In the genomic region with DNA sequence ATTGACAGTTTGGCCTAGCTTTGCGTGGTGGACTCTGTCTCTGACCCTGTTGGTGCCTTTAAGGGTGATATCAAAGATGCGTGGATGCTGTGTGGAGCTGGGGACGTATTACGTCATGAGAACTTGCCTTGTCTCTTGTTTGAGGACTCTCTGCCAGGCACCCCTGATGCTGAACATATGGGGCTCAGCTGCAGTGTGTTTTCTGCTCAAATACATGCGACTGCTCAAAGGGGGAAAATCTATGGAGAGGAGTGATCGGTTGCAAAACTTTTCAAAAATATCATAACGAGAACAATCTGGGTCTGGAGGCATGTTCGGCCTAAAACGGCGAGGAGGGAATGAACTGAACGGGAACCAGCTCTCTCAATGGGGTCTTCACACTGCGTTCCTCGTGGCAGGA, we compare ENCODE assay signal across 30 mouse cellular contexts.
DNase-seq lines count a peak whose midpoint lies in the region; ATAC-seq lines count a peak whose summit lies in the region.
"Had no signal": no experiment of that assay in that cellular context is flagged by ENCODE, and none has a peak within 500 bp of the region (broad histone marks: within the 10 kb centered on the region; RNA-seq: fewer than 3 reads in every experiment).

No protein-coding gene starts in this region.

- no peaks in the 10 kb centered on the region for H3K4me1 ChIP-seq in forebrain, embryonic 13.5 days
- H3K4me1 ChIP-seq in forebrain, embryonic 11.5 days (replicated peaks; ENCODE audit: control insufficient read depth, insufficient read depth, low read length), result no peaks in the 10 kb centered on the region
- no peaks in the 10 kb centered on the region for H3K4me1 ChIP-seq in embryonic facial prominence, embryonic 12.5 days
- H3K4me1 ChIP-seq: forebrain, embryonic 12.5 days; heart, embryonic 13.5 days; hindbrain, embryonic 10.5 days; hindbrain, embryonic 15.5 days; lung, embryonic 15.5 days; midbrain, embryonic 12.5 days; neural tube, embryonic 15.5 days had no signal

- WGBS in forebrain, embryonic 13.5 days, result 87% methylated on average over 13 of the region's 13 CpGs
- 86% methylated on average over 13 of the region's 13 CpGs for WGBS in forebrain, embryonic 11.5 days
- WGBS in embryonic facial prominence, embryonic 12.5 days, result 57% methylated on average over 13 of the region's 13 CpGs

- H3K27me3 ChIP-seq in forebrain, embryonic 13.5 days, result no peaks in the 10 kb centered on the region
- no peaks in the 10 kb centered on the region for H3K27me3 ChIP-seq in forebrain, embryonic 11.5 days (ENCODE audit: control insufficient read depth, insufficient read depth, low read length)
- no peaks in the 10 kb centered on the region for H3K27me3 ChIP-seq in embryonic facial prominence, embryonic 12.5 days
- H3K27me3 ChIP-seq: forebrain, embryonic 12.5 days; heart, embryonic 13.5 days; hindbrain, embryonic 15.5 days; kidney, embryonic 15.5 days; lung, embryonic 15.5 days; midbrain, embryonic 12.5 days; neural tube, embryonic 15.5 days had no signal

- no peak overlapping the region for H3K4me3 ChIP-seq in forebrain, embryonic 13.5 days
- no peak overlapping the region for H3K4me3 ChIP-seq in forebrain, embryonic 11.5 days (ENCODE audit: low read depth, low read length)
- H3K4me3 ChIP-seq in embryonic facial prominence, embryonic 12.5 days, result no peak overlapping the region
- H3K4me3 ChIP-seq: forebrain, embryonic 12.5 days; heart, embryonic 13.5 days; hindbrain, embryonic 10.5 days; hindbrain, embryonic 15.5 days; kidney, embryonic 15.5 days; lung, embryonic 15.5 days; midbrain, embryonic 12.5 days; neural tube, embryonic 15.5 days had no signal

- ATAC-seq in forebrain, embryonic 13.5 days, result 0 out of 2 replicates have a peak, but pooled peaks have one; percentile 16
- ATAC-seq in forebrain, embryonic 11.5 days (replicated peaks; ENCODE audit: low FRiP score), result no peak
- no peak for ATAC-seq in embryonic facial prominence, embryonic 12.5 days (ENCODE audit: insufficient number of reproducible peaks, insufficient read depth, low FRiP score, low TSS enrichment)
- no peak for ATAC-seq in erythroid progenitor cell, adult 5-6 weeks (replicated peaks; ENCODE audit: low FRiP score, poor library complexity, severe bottlenecking)
- ATAC-seq: inflammation-experienced regulatory T-cells, adult 6 months had no signal

- H3K9me3 ChIP-seq in forebrain, embryonic 13.5 days (replicated peaks), result no peaks in the 10 kb centered on the region
- H3K9me3 ChIP-seq in forebrain, embryonic 11.5 days (ENCODE audit: control insufficient read depth, low read length), result no peaks in the 10 kb centered on the region
- no peaks in the 10 kb centered on the region for H3K9me3 ChIP-seq in embryonic facial prominence, embryonic 12.5 days
- H3K9me3 ChIP-seq: forebrain, embryonic 12.5 days; hindbrain, embryonic 10.5 days; hindbrain, embryonic 15.5 days; kidney, embryonic 15.5 days; lung, embryonic 15.5 days; midbrain, embryonic 12.5 days; neural tube, embryonic 15.5 days had no signal

- H3K27ac ChIP-seq in forebrain, embryonic 13.5 days, result no peak overlapping the region
- H3K27ac ChIP-seq in forebrain, embryonic 11.5 days (ENCODE audit: low read depth, low read length), result no peak overlapping the region
- peak overlapping the region; percentile 46; the same call in 1 of the 2 replicates for H3K27ac ChIP-seq in embryonic facial prominence, embryonic 12.5 days
- H3K27ac ChIP-seq: forebrain, embryonic 12.5 days; heart, embryonic 13.5 days; hindbrain, embryonic 10.5 days; hindbrain, embryonic 15.5 days; kidney, embryonic 15.5 days; lung, embryonic 15.5 days; midbrain, embryonic 12.5 days; neural tube, embryonic 15.5 days had no signal

- H3K9ac ChIP-seq in forebrain, embryonic 13.5 days, result no peak overlapping the region
- H3K9ac ChIP-seq in forebrain, embryonic 11.5 days (ENCODE audit: low read length), result no peak overlapping the region
- H3K9ac ChIP-seq in embryonic facial prominence, embryonic 12.5 days, result no peak overlapping the region
- H3K9ac ChIP-seq: forebrain, embryonic 12.5 days; heart, embryonic 13.5 days; hindbrain, embryonic 15.5 days; kidney, embryonic 15.5 days; lung, embryonic 15.5 days; midbrain, embryonic 12.5 days; neural tube, embryonic 15.5 days had no signal

- no peak for DNase-seq in forebrain, embryonic 11.5 days (ENCODE audit: low spot score)
- peak; percentile 8 for DNase-seq in layer of hippocampus, adult 11-12 months (ENCODE audit: low spot score)
- DNase-seq in layer of hippocampus, adult 9-10 months (ENCODE audit: low spot score), result no peak
- peak; percentile 3 to 23 for DNase-seq in layer of hippocampus, postnatal 14 days (ENCODE audit: low spot score in 2 of 2)
- no peak for DNase-seq in lung, postnatal 10 days
- DNase-seq: adrenal gland, adult 8-10 months; cerebellum, adult 11 months; cerebellum, adult 9-11 months; embryo, embryonic 11 days; heart, postnatal 14 days; kidney, adult 11 months; kidney, postnatal 36 days; lung, postnatal 36 days; right cerebral cortex, postnatal 25 days; thymus, adult 2 months; thymus, postnatal 36 days had no signal

- H3K36me3 ChIP-seq in forebrain, embryonic 13.5 days (ENCODE audit: poor library complexity, severe bottlenecking), result no peaks in the 10 kb centered on the region
- H3K36me3 ChIP-seq in forebrain, embryonic 11.5 days (ENCODE audit: control insufficient read depth, insufficient read depth, low read length), result no peaks in the 10 kb centered on the region
- H3K36me3 ChIP-seq in embryonic facial prominence, embryonic 12.5 days, result no peaks in the 10 kb centered on the region
- H3K36me3 ChIP-seq: forebrain, embryonic 12.5 days; G1E; heart, embryonic 13.5 days; hindbrain, embryonic 10.5 days; hindbrain, embryonic 15.5 days; kidney, embryonic 15.5 days; lung, embryonic 15.5 days; midbrain, embryonic 12.5 days; neural tube, embryonic 15.5 days had no signal

- H3K4me2 ChIP-seq in forebrain, embryonic 13.5 days, result no peak overlapping the region
- no peak overlapping the region for H3K4me2 ChIP-seq in forebrain, embryonic 11.5 days (ENCODE audit: low read depth, low read length, severe bottlenecking)
- H3K4me2 ChIP-seq in embryonic facial prominence, embryonic 12.5 days (replicated peaks), result no peak overlapping the region
- H3K4me2 ChIP-seq: forebrain, embryonic 12.5 days; heart, embryonic 13.5 days; hindbrain, embryonic 15.5 days; kidney, embryonic 15.5 days; liver, embryonic 11.5 days; lung, embryonic 15.5 days; midbrain, embryonic 12.5 days; neural tube, embryonic 15.5 days had no signal

Comparison
In these comparisons a context has a peak if more than half of its experiments do, and no peak if none do; other contexts are left out.
1. DNase-seq: peak in layer of hippocampus, adult 11-12 months (single experiment) and layer of hippocampus, postnatal 14 days (2 of 2); none in forebrain, embryonic 11.5 days (single experiment), layer of hippocampus, adult 9-10 months (single experiment) and lung, postnatal 10 days (single experiment).